Mouse (Mus musculus): Measurements from ENCODE around the gene Scd2. TPM values are rescaled to one million over a fixed set of nuclear protein-coding genes. Genes with fewer than 3 reads are reported as not detected.

Scd2 gene
- total and polyA plus RNA-seq, 3 experiments: 47.4 to 593 (median 392) TPM

DNA sequence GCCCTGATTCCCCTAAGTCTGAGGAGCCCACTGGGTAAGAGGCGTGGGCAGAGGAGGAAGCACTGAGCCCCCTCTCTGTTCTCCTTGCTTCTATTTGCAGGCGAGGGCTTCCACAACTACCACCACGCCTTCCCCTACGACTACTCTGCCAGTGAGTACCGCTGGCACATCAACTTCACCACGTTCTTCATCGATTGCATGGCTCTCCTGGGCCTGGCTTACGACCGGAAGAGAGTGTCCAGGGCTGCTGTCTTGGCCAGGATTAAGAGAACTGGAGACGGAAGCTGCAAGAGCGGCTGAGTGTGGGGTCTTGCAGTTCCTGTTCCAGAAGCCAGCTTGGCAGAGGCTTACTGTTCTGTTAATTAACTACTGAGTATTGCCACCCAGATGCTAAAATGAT, 9.4 kb downstream of the Scd2 start:
- DNase-seq (ENCODE audit: low read depth, low spot score): peak; percentile 35
- TF ChIP-seq TCF12 (IDR thresholded peaks at IDR 0.05; ENCODE audit: low read depth, low read length): no peak
- TF ChIP-seq POLR2A (IDR thresholded peaks at IDR 0.05; ENCODE audit: control insufficient read depth in 1 of 2, insufficient read depth in 1 of 2, low read depth in 1 of 2, low read length in 2 of 2, poor library complexity in 1 of 2): peak in 1 of 2 experiments; percentile 17; a peak in 1 of 4 replicates
- TF ChIP-seq POLR2AphosphoS5 (IDR thresholded peaks at IDR 0.05; ENCODE audit: borderline replicate concordance, low read depth, low read length): no peak
- Histone ChIP-seq H3K27me3 (ENCODE audit: control insufficient read depth in 1 of 2, insufficient read depth in 2 of 2, low read length in 2 of 2) (no peaks in the 10 kb centered on the region), H3K9ac (ENCODE audit: control insufficient read depth, low read depth, low read length, poor library complexity, severe bottlenecking) (no peak overlapping the region), H3K79me2 (ENCODE audit: control insufficient read depth, insufficient read depth, low read length, poor library complexity) (peaks cover 19% of the 10 kb centered on the region), H3K36me3 (ENCODE audit: control insufficient read depth in 1 of 2, insufficient read depth in 2 of 2, low read length in 2 of 2) (peaks cover 35 to 67% of the 10 kb centered on the region in 2 experiments), H3K4me1 (ENCODE audit: control insufficient read depth in 1 of 2, insufficient read depth in 2 of 2, low read length in 2 of 2) (peaks cover 4 to 38% of the 10 kb centered on the region in 2 experiments), H3K9me3 (replicated peaks; ENCODE audit: insufficient read depth, low read length) (no peaks in the 10 kb centered on the region), H3K27ac (ENCODE audit: control insufficient read depth, low read depth, low read length) (no peak overlapping the region), H3K4me3 (ENCODE audit: control insufficient read depth in 1 of 2, insufficient read depth in 1 of 2, low read depth in 2 of 2, low read length in 2 of 2) (no peak overlapping the region)

- DNase-seq (ENCODE audit: low read depth, low spot score): peak; percentile 37
- Histone ChIP-seq H3K27ac (ENCODE audit: control insufficient read depth, low read depth, low read length) (no peak overlapping the region), H3K79me2 (ENCODE audit: control insufficient read depth, insufficient read depth, low read length, poor library complexity) (peaks cover 13% of the 10 kb centered on the region), H3K36me3 (ENCODE audit: control insufficient read depth in 1 of 2, insufficient read depth in 2 of 2, low read length in 2 of 2) (peaks cover 29 to 61% of the 10 kb centered on the region in 2 experiments), H3K9me3 (replicated peaks; ENCODE audit: insufficient read depth, low read length) (no peaks in the 10 kb centered on the region), H3K9ac (ENCODE audit: control insufficient read depth, low read depth, low read length, poor library complexity, severe bottlenecking) (no peak overlapping the region), H3K4me1 (ENCODE audit: control insufficient read depth in 1 of 2, insufficient read depth in 2 of 2, low read length in 2 of 2) (peaks cover 4 to 34% of the 10 kb centered on the region in 2 experiments), H3K27me3 (ENCODE audit: control insufficient read depth in 1 of 2, insufficient read depth in 2 of 2, low read length in 2 of 2) (no peaks in the 10 kb centered on the region), H3K4me3 (ENCODE audit: control insufficient read depth in 1 of 2, insufficient read depth in 1 of 2, low read depth in 2 of 2, low read length in 2 of 2) (no peak overlapping the region)
- TF ChIP-seq MEF2A (IDR thresholded peaks at IDR 0.05; ENCODE audit: extremely low read depth, insufficient replicate concordance, low read depth, low read length, poor library complexity, severe bottlenecking): no peak
- peak in 1 of 2 experiments; percentile 6; a peak in 1 of 4 replicates for TF ChIP-seq POLR2A (IDR thresholded peaks at IDR 0.05; ENCODE audit: control insufficient read depth in 1 of 2, insufficient read depth in 1 of 2, low read depth in 1 of 2, low read length in 2 of 2, poor library complexity in 1 of 2)
- TF ChIP-seq MAZ (IDR thresholded peaks at IDR 0.05; ENCODE audit: low read depth, low read length): no peak
- no peak for TF ChIP-seq RAD21 (IDR thresholded peaks at IDR 0.05; ENCODE audit: low read depth, low read length)
- no peak for TF ChIP-seq CHD2 (IDR thresholded peaks at IDR 0.05; ENCODE audit: low read length)
- 0 out of 2 replicates have a peak, but pooled peaks have one; percentile 60 for TF ChIP-seq CHD1 (IDR thresholded peaks at IDR 0.05; ENCODE audit: low read depth, low read length)
- TF ChIP-seq GABPA (IDR thresholded peaks at IDR 0.05; ENCODE audit: low read depth, low read length): no peak
- TF ChIP-seq GATA1 (IDR thresholded peaks at IDR 0.05; ENCODE audit: low read depth, low read length): no peak
- no peak for TF ChIP-seq EP300 (IDR thresholded peaks at IDR 0.05; ENCODE audit: low read depth in 1 of 2, low read length in 2 of 2)
- no peak for TF ChIP-seq NELFE (IDR thresholded peaks at IDR 0.05; ENCODE audit: low read depth, low read length)
Measured at GRCm38 (mm10) chr19:44303502-44303901, 10.0 kb downstream of the Scd2 start.

- no peak overlapping the region for H3K4me3 ChIP-seq (ENCODE audit: control insufficient read depth in 1 of 2, insufficient read depth in 1 of 2, low read depth in 2 of 2, low read length in 2 of 2)
- H3K79me2 ChIP-seq (ENCODE audit: control insufficient read depth, insufficient read depth, low read length, poor library complexity): peaks cover 5% of the 10 kb centered on the region; the same call in 1 of the 2 replicates
- no peaks in the 10 kb centered on the region for H3K27me3 ChIP-seq (ENCODE audit: control insufficient read depth in 1 of 2, insufficient read depth in 2 of 2, low read length in 2 of 2)
- no peak for DNase-seq (ENCODE audit: low read depth, low spot score)
- H3K36me3 ChIP-seq (ENCODE audit: control insufficient read depth in 1 of 2, insufficient read depth in 2 of 2, low read length in 2 of 2): peaks cover 21 to 55% of the 10 kb centered on the region in 2 experiments
- H3K27ac ChIP-seq (ENCODE audit: control insufficient read depth, low read depth, low read length): no peak overlapping the region
- TF ChIP-seq TCF12 (IDR thresholded peaks at IDR 0.05; ENCODE audit: low read depth, low read length) (no peak), POLR2A (IDR thresholded peaks at IDR 0.05; ENCODE audit: control insufficient read depth in 1 of 2, insufficient read depth in 1 of 2, low read depth in 1 of 2, low read length in 2 of 2, poor library complexity in 1 of 2) (0 out of 4 replicates have a peak, but pooled peaks of 1 of the 2 experiments have one; percentile 19)
- H3K4me1 ChIP-seq (ENCODE audit: control insufficient read depth in 1 of 2, insufficient read depth in 2 of 2, low read length in 2 of 2): peaks cover 4 to 25% of the 10 kb centered on the region in 2 experiments
- no peak overlapping the region for H3K9ac ChIP-seq (ENCODE audit: control insufficient read depth, low read depth, low read length, poor library complexity, severe bottlenecking)
- H3K9me3 ChIP-seq (replicated peaks; ENCODE audit: insufficient read depth, low read length): no peaks in the 10 kb centered on the region
Measured at GRCm38 (mm10) chr19:44304419-44304818, 10.9 kb downstream of the Scd2 start.

Data from MEL (cell line).